Mouse (Mus musculus) kidney, adult 2 months (tissue): Measurements from ENCODE around the gene Ikzf2.

Experiments used
- CTCF ChIP-seq: fragments of 200-500 bp; conservative IDR thresholded peaks from 2 replicates; pipeline ENCODE4 v1.5.1; 2011; ENCODE audit warnings: low read depth, mild to moderate bottlenecking, control low read depth, low read length, moderate library complexity, mixed read lengths; ENCODE audit not compliant: insufficient read depth, insufficient read length
- POLR2A ChIP-seq: fragments of 200-500 bp; IDR thresholded peaks from one replicate; pipeline ENCODE4 v1.6.1; 2011; ENCODE audit warnings: low read depth, low read length, control low read depth

GRCm38 (mm10) chr1:69683851-69684250, 3.2 kb downstream of the Ikzf2 start:
- TF ChIP-seq CTCF = no peak
- no peak for TF ChIP-seq POLR2A
